31 mouse cellular contexts compared by ENCODE assay signal in genomic region chr14:76615182-76615581, GRCm38 (mm10). TPM values are rescaled to one million over a fixed set of nuclear protein-coding genes. Genes with fewer than 3 reads are reported as not detected.
DNase-seq lines count a peak whose midpoint lies in the region; ATAC-seq and TF ChIP-seq lines count a peak whose summit lies in the region.
"Had no signal": no experiment of that assay in that cellular context is flagged by ENCODE, and none has a peak within 500 bp of the region (broad histone marks: within the 10 kb centered on the region; RNA-seq: fewer than 3 reads in every experiment).

No protein-coding gene starts in this region.

- WGBS in heart, embryonic 10.5 days: 58% methylated on average over 11 of the region's 11 CpGs
- 38% methylated on average over 11 of the region's 11 CpGs for WGBS in lung, embryonic 15.5 days
- 42% methylated on average over 11 of the region's 11 CpGs for WGBS in stomach, embryonic 14.5 days
- 66% methylated on average over 11 of the region's 11 CpGs for WGBS in kidney, embryonic 15.5 days

- TF ChIP-seq POLR2A in ES-Bruce4 (IDR thresholded peaks at IDR 0.05; ENCODE audit: insufficient read depth, low read length): no peak

- H3K27ac ChIP-seq in heart, embryonic 10.5 days: peak overlapping the region; percentile 42; the same call in 1 of the 2 replicates
- H3K27ac ChIP-seq in lung, embryonic 15.5 days: no peak overlapping the region
- peak overlapping the region; percentile 81 for H3K27ac ChIP-seq in ES-Bruce4 (ENCODE audit: insufficient read depth, low read length)
- H3K27ac ChIP-seq in stomach, embryonic 14.5 days (ENCODE audit: low read length): no peak overlapping the region
- H3K27ac ChIP-seq in kidney, embryonic 15.5 days: no peak overlapping the region
- H3K27ac ChIP-seq: embryonic facial prominence, embryonic 10.5 days; embryonic facial prominence, embryonic 15.5 days; forebrain, embryonic 12.5 days; hindbrain, embryonic 12.5 days; hindbrain, postnatal 0 days; intestine, embryonic 15.5 days; kidney, postnatal 0 days had no signal

- no peak for ATAC-seq in lung, embryonic 15.5 days (ENCODE audit: borderline replicate concordance, extremely low read depth, low FRiP score, low TSS enrichment)
- peak; percentile 77 for ATAC-seq in stomach, embryonic 14.5 days (ENCODE audit: insufficient number of reproducible peaks, insufficient read depth, low FRiP score, low read depth)
- no peak for ATAC-seq in kidney, embryonic 15.5 days (replicated peaks; ENCODE audit: low FRiP score)
- ATAC-seq: forebrain, postnatal 0 days; hindbrain, postnatal 0 days; intestine, embryonic 15.5 days had no signal

- no peak for TF ChIP-seq EP300 in ES-Bruce4 (IDR thresholded peaks at IDR 0.05; ENCODE audit: insufficient read depth, low read depth, low read length)

- peak overlapping the region; percentile 22; the same call in 1 of the 2 replicates for H3K4me2 ChIP-seq in lung, embryonic 15.5 days
- H3K4me2 ChIP-seq in stomach, embryonic 14.5 days (replicated peaks; ENCODE audit: low read depth, low read length): no peak overlapping the region
- no peak overlapping the region for H3K4me2 ChIP-seq in kidney, embryonic 15.5 days
- H3K4me2 ChIP-seq: embryonic facial prominence, embryonic 15.5 days; forebrain, embryonic 12.5 days; heart, embryonic 11.5 days; hindbrain, embryonic 12.5 days; intestine, embryonic 15.5 days had no signal

- H3K4me3 ChIP-seq in heart, embryonic 10.5 days: no peak overlapping the region
- no peak overlapping the region for H3K4me3 ChIP-seq in lung, embryonic 15.5 days
- H3K4me3 ChIP-seq in ES-Bruce4 (ENCODE audit: low read depth, low read length): no peak overlapping the region
- H3K4me3 ChIP-seq in stomach, embryonic 14.5 days (ENCODE audit: low read depth, low read length): no peak overlapping the region
- no peak overlapping the region for H3K4me3 ChIP-seq in kidney, embryonic 15.5 days (replicated peaks)
- H3K4me3 ChIP-seq: embryonic facial prominence, embryonic 10.5 days; embryonic facial prominence, embryonic 15.5 days; forebrain, embryonic 12.5 days; hindbrain, embryonic 12.5 days; intestine, embryonic 15.5 days had no signal

- no peak for DNase-seq in heart, embryonic 10.5 days (ENCODE audit: low spot score)
- DNase-seq in heart, adult 18-20 months: no peak
- DNase-seq in lung, postnatal 10 days: no peak
- DNase-seq in thymus, postnatal 0 days (ENCODE audit: low spot score): no peak
- DNase-seq: adrenal gland, postnatal 25 days; cerebellum, adult 11-12 months; cerebellum, postnatal 10 days; forebrain, postnatal 0 days; gastrocnemius, postnatal 14 days; heart, postnatal 36 days; kidney, adult 2 months; layer of hippocampus, postnatal 36 days; left cerebral cortex, postnatal 4 days; midbrain, embryonic 14.5 days; right cerebral cortex, postnatal 14 days; thymus, postnatal 14 days had no signal

- no peak overlapping the region for H3K9ac ChIP-seq in lung, embryonic 15.5 days
- H3K9ac ChIP-seq in ES-Bruce4 (ENCODE audit: low read depth, poor library complexity, severe bottlenecking): no peak overlapping the region
- H3K9ac ChIP-seq in stomach, embryonic 14.5 days (replicated peaks; ENCODE audit: low read depth, low read length): no peak overlapping the region
- no peak overlapping the region for H3K9ac ChIP-seq in kidney, embryonic 15.5 days
- H3K9ac ChIP-seq: embryonic facial prominence, embryonic 15.5 days; forebrain, embryonic 12.5 days; forebrain, postnatal 0 days; hindbrain, embryonic 12.5 days; intestine, embryonic 15.5 days had no signal

- TF ChIP-seq CTCF in ES-Bruce4 (IDR thresholded peaks at IDR 0.05; ENCODE audit: low read depth, low read length): no peak

- no peaks in the 10 kb centered on the region for H3K9me3 ChIP-seq in heart, embryonic 10.5 days
- H3K9me3 ChIP-seq in lung, embryonic 15.5 days: no peaks in the 10 kb centered on the region
- H3K9me3 ChIP-seq in ES-Bruce4 (replicated peaks; ENCODE audit: control insufficient read depth, insufficient read depth, low read length, poor library complexity, severe bottlenecking): no peaks in the 10 kb centered on the region
- no peaks in the 10 kb centered on the region for H3K9me3 ChIP-seq in stomach, embryonic 14.5 days (ENCODE audit: control insufficient read depth, low read depth, low read length)
- no peaks in the 10 kb centered on the region for H3K9me3 ChIP-seq in kidney, embryonic 15.5 days (replicated peaks)
- H3K9me3 ChIP-seq: embryonic facial prominence, embryonic 10.5 days; embryonic facial prominence, embryonic 15.5 days; forebrain, embryonic 12.5 days; hindbrain, embryonic 12.5 days; intestine, embryonic 15.5 days had no signal

- no peaks in the 10 kb centered on the region for H3K36me3 ChIP-seq in heart, embryonic 10.5 days
- no peaks in the 10 kb centered on the region for H3K36me3 ChIP-seq in lung, embryonic 15.5 days
- H3K36me3 ChIP-seq in ES-Bruce4 (ENCODE audit: control insufficient read depth, insufficient read depth, low read length, poor library complexity, severe bottlenecking): no peaks in the 10 kb centered on the region
- H3K36me3 ChIP-seq in stomach, embryonic 14.5 days (ENCODE audit: control insufficient read depth, insufficient read depth, low read length): no peaks in the 10 kb centered on the region
- no peaks in the 10 kb centered on the region for H3K36me3 ChIP-seq in kidney, embryonic 15.5 days
- H3K36me3 ChIP-seq: embryonic facial prominence, embryonic 10.5 days; embryonic facial prominence, embryonic 15.5 days; forebrain, embryonic 12.5 days; hindbrain, embryonic 12.5 days; intestine, embryonic 15.5 days had no signal

- H3K4me1 ChIP-seq in heart, embryonic 10.5 days: peaks cover 52% of the 10 kb centered on the region
- peaks cover 51% of the 10 kb centered on the region for H3K4me1 ChIP-seq in lung, embryonic 15.5 days
- peaks cover 20% of the 10 kb centered on the region for H3K4me1 ChIP-seq in ES-Bruce4 (ENCODE audit: control insufficient read depth, insufficient read depth, low read length)
- peaks cover 27% of the 10 kb centered on the region; the same call in 1 of the 2 replicates for H3K4me1 ChIP-seq in stomach, embryonic 14.5 days (ENCODE audit: control insufficient read depth, insufficient read depth, low read length)
- H3K4me1 ChIP-seq in kidney, embryonic 15.5 days: peaks cover 28% of the 10 kb centered on the region

- H3K27me3 ChIP-seq in heart, embryonic 10.5 days (ENCODE audit: insufficient read depth, poor library complexity, severe bottlenecking): no peaks in the 10 kb centered on the region
- no peaks in the 10 kb centered on the region for H3K27me3 ChIP-seq in lung, embryonic 15.5 days
- no peaks in the 10 kb centered on the region for H3K27me3 ChIP-seq in ES-Bruce4 (ENCODE audit: control insufficient read depth, insufficient read depth, low read length, poor library complexity, severe bottlenecking)
- H3K27me3 ChIP-seq in stomach, embryonic 14.5 days (ENCODE audit: control insufficient read depth, insufficient read depth, low read length): no peaks in the 10 kb centered on the region
- no peaks in the 10 kb centered on the region for H3K27me3 ChIP-seq in kidney, embryonic 15.5 days
- H3K27me3 ChIP-seq: embryonic facial prominence, embryonic 15.5 days; forebrain, embryonic 12.5 days; hindbrain, embryonic 12.5 days; intestine, embryonic 15.5 days had no signal

RNA-seq across cellular contexts. Expression of gene Serp2, which starts 58.5 kb away (rescaled TPM):
- 25.3 and 27.0 TPM in 2 replicates for polyA plus RNA-seq in heart, embryonic 10.5 days (2016; fragmentation: Nextera tagmentation; extraction: Ambion mirVana)
- total RNA-seq in heart, adult 18-20 months (2021): 1 to 10 TPM in 1 of 2 experiments, under 1 TPM in 1; 0.75 to 1.1 TPM
- polyA plus RNA-seq in lung, embryonic 15.5 days (2015; fragmentation: Nextera tagmentation; extraction: Ambion mirVana): 5.3 TPM in 2 replicates
- 6.1 and 6.4 TPM in 2 replicates for polyA plus RNA-seq in ES-Bruce4 (2011; ENCODE audit: insufficient read depth, insufficient read length, low read depth, missing spikeins)
- polyA plus RNA-seq in stomach, embryonic 14.5 days (2014; fragmentation: Nextera tagmentation; extraction: Ambion mirVana): 12.3 and 12.7 TPM in 2 replicates
- 5.8 and 6.6 TPM in 2 replicates for polyA plus RNA-seq in thymus, postnatal 0 days (2015; fragmentation: Nextera tagmentation; extraction: Ambion mirVana)
- polyA plus RNA-seq in kidney, embryonic 15.5 days (2015; fragmentation: Nextera tagmentation; extraction: Ambion mirVana): 10.3 and 11.1 TPM in 2 replicates
- total RNA-seq: common myeloid progenitor, adult 5-6 weeks; granulocyte monocyte progenitor cell, adult 5-6 weeks; monocyte, adult 5-6 weeks had no signal

Comparison
In these comparisons a context has a peak if more than half of its experiments do, and no peak if none do; other contexts are left out.
1. H3K27ac ChIP-seq: peak in heart, embryonic 10.5 days (single experiment) and ES-Bruce4 (single experiment); none in lung, embryonic 15.5 days (single experiment), stomach, embryonic 14.5 days (single experiment) and kidney, embryonic 15.5 days (single experiment).